Mouse (Mus musculus): ENCODE results near the gene Ttc30b.

GRCm38 (mm10) chr2:75982626-75983025 is 44.2 kb upstream of the Ttc30b start:
- TF ChIP-seq CTCF (IDR thresholded peaks at IDR 0.05; ENCODE audit: extremely low read depth, insufficient read depth, low read length) (no peak), POLR2A (IDR thresholded peaks at IDR 0.05; ENCODE audit: extremely low read depth, insufficient read depth, low read length) (no peak)

Measured in cortical plate, adult 2 months (tissue).